Mouse (Mus musculus) intestine, postnatal 0 days (tissue): ENCODE data around the gene Tpk1. TPM values are rescaled to one million over a fixed set of nuclear protein-coding genes. Genes with fewer than 3 reads are reported as not detected.

Experiments
- ATAC-seq: fragments of 200-750 bp; cut with Nextera tagmentation; 2 replicates; pipeline ENCODE4 v1.8.0; 2017; ENCODE audit warnings: mild to moderate bottlenecking, moderate TSS enrichment, moderate library complexity
- H3K27ac ChIP-seq: fragments of 300-500 bp; sonication (generic); 2 replicates; pipeline ENCODE4 v1.5.1; 2014; ENCODE audit warnings: mild to moderate bottlenecking, low read depth, low read length, moderate library complexity
- H3K27me3 ChIP-seq: fragments of 300-500 bp; sonication (generic); replicated peaks from 2 replicates; pipeline ENCODE4 v1.6.1; 2014; ENCODE audit warnings: low read length, mixed read lengths; ENCODE audit not compliant: control insufficient read depth, insufficient read depth
- H3K36me3 ChIP-seq: fragments of 300-500 bp; sonication (generic); 2 replicates; pipeline ENCODE4 v1.6.1; 2014; ENCODE audit warnings: mild to moderate bottlenecking, moderate library complexity; ENCODE audit not compliant: control insufficient read depth, insufficient read depth
- H3K4me1 ChIP-seq: fragments of 300-500 bp; sonication (generic); replicated peaks from 2 replicates; pipeline ENCODE4 v1.6.1; 2014; ENCODE audit warnings: antibody characterized with exemption, low read length, mixed read lengths; ENCODE audit not compliant: control insufficient read depth, insufficient read depth
- H3K4me2 ChIP-seq: fragments of 300-500 bp; sonication (generic); replicated peaks from 2 replicates; pipeline ENCODE4 v1.6.1; 2014; ENCODE audit warnings: low read depth, mild to moderate bottlenecking, moderate library complexity
- H3K4me3 ChIP-seq: fragments of 300-500 bp; sonication (generic); 2 replicates; pipeline ENCODE4 v1.5.1; 2014; ENCODE audit warnings: low read depth, low read length
- H3K9ac ChIP-seq: fragments of 300-500 bp; sonication (generic); 2 replicates; pipeline ENCODE4 v1.6.1; 2014; ENCODE audit warnings: mild to moderate bottlenecking, low read depth, low read length
- H3K9me3 ChIP-seq: fragments of 300-500 bp; sonication (generic); 2 replicates; pipeline ENCODE4 v1.6.1; 2016; ENCODE audit warnings: mixed run types; ENCODE audit not compliant: control insufficient read depth
- CTCF ChIP-seq: sonication (generic); IDR thresholded peaks from 2 replicates; pipeline ENCODE4 v1.5.1; 2016; ENCODE audit warnings: low read depth, mild to moderate bottlenecking, control low read depth, antibody characterized with exemption, moderate library complexity
- WGBS: fragments of 180-500 bp; shearing (Covaris S2); extraction: QIAGEN DNeasy Blood & Tissue Kit; methylation state at CpG from one replicate; pipeline ENCODE4 v1.1.7; 2014; 5-methylcytosine and 5-hydroxymethylcytosine counted together
- polyA plus RNA-seq: library from polyadenylated mRNA; unstranded; fragments of >200 nt; fragmentation: Nextera tagmentation; extraction: Ambion mirVana; gene quantifications from 2 replicates; pipeline ENCODE4 v1.2.1, GENCODE M21; 2015

Tpk1 gene
- polyA plus RNA-seq, 1 experiment from 2014 or later, result 21.9 TPM

DNA sequence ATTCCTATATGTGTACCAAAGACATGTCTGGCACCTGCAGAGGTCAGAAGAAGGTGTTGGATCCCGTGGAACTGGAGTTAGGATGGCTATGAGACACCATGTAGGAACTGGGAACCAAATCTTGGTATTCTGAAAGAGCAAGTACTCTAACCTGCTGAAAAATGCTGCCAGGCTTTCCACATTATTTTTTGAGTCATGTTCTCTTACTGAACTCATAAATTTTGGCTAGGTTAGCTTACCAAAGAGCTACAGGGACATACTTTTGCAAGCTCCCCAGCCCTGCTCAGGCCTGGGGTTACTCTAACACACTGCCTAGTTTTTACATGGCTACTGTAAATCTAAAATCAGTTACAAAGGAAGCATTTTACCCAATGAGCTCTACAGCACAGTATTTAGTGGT lies 194.5 kb downstream of the Tpk1 start:
- H3K36me3 ChIP-seq, result no peaks in the 10 kb centered on the region
- no peaks in the 10 kb centered on the region for H3K9me3 ChIP-seq
- no peak for ATAC-seq
- no peak overlapping the region for H3K4me2 ChIP-seq
- H3K27me3 ChIP-seq, result no peaks in the 10 kb centered on the region
- H3K4me1 ChIP-seq, result no peaks in the 10 kb centered on the region
- H3K27ac ChIP-seq, result no peak overlapping the region
- no peak overlapping the region for H3K9ac ChIP-seq
- TF ChIP-seq CTCF, result no peak
- H3K4me3 ChIP-seq, result no peak overlapping the region
- 77% methylated on average over 1 of the region's 1 CpGs for WGBS

DNA sequence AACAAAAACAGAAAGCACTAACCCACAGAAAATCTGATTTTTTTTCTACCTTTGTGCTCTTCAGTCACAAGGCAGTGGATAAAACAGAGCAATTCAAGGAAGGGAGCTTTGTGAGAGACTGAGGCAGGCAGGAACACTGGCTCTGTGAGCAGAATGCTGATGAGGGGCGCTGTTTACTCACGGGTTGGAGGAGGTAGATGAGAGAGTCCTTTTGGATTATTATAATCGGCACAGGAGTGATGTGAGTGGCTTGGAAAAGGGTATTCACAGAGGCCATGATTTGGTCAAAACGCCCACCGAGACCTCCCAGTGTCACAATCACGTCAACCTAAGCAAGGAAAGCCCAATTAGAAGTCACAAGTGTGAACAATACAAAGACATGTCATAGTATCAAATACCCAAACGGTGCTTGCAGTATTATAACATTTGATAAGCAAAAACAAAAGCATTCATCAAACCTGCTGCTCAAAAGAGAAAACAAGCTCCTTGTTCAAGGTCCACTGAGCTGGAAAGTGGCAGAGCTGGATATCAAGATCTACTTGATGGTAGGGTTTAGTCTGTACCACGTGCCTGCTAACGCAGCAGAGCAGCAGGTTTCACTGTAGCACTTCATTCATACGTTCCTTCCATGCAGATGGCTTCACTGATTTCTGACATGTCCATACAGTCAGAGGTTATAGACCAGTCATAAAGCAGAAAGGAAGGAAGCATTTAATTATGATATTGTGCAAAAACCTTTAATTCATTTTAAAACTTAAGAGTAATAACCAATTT lies 197.1 kb downstream of the Tpk1 start:
- Histone ChIP-seq H3K36me3 (no peaks in the 10 kb centered on the region), H3K4me2 (no peak overlapping the region), H3K27me3 (no peaks in the 10 kb centered on the region), H3K4me3 (no peak overlapping the region), H3K27ac (no peak overlapping the region), H3K9me3 (no peaks in the 10 kb centered on the region), H3K4me1 (no peaks in the 10 kb centered on the region), H3K9ac (no peak overlapping the region)
- no peak for TF ChIP-seq CTCF
- 79% methylated on average over 10 of the region's 10 CpGs for WGBS
- ATAC-seq, result peak; percentile 60; the same call in 1 of the 2 replicates

DNA sequence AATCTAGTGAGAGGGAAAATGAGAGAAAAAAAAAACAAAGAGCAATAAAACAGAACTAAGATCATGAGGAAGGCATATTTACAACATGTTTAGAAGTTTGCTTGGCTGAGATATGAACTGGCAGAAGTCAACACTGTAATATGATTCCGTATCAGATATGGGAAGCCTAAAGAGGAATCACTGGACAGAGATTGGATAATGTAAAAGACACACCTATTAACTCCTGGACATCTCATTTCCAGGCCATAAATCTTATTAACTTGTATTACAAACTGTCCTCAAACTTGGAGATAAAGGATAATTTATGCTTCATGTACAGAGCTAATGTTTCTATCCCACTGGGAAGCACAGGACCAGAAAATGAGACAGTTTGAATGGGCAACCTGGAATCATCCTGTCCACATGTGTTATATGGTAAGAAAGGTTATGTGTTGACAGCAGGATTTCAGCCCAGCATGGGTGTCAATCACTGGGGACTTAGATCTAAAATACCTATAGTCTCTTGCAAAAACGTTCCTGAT lies 203.2 kb downstream of the Tpk1 start:
- TF ChIP-seq CTCF, result no peak
- Histone ChIP-seq H3K4me3 (no peak overlapping the region), H3K9ac (no peak overlapping the region), H3K4me2 (no peak overlapping the region), H3K36me3 (no peaks in the 10 kb centered on the region), H3K9me3 (no peaks in the 10 kb centered on the region), H3K27ac (no peak overlapping the region), H3K4me1 (no peaks in the 10 kb centered on the region), H3K27me3 (no peaks in the 10 kb centered on the region)
- 76% methylated on average over 2 of the region's 2 CpGs for WGBS
- ATAC-seq, result no peak

DNA sequence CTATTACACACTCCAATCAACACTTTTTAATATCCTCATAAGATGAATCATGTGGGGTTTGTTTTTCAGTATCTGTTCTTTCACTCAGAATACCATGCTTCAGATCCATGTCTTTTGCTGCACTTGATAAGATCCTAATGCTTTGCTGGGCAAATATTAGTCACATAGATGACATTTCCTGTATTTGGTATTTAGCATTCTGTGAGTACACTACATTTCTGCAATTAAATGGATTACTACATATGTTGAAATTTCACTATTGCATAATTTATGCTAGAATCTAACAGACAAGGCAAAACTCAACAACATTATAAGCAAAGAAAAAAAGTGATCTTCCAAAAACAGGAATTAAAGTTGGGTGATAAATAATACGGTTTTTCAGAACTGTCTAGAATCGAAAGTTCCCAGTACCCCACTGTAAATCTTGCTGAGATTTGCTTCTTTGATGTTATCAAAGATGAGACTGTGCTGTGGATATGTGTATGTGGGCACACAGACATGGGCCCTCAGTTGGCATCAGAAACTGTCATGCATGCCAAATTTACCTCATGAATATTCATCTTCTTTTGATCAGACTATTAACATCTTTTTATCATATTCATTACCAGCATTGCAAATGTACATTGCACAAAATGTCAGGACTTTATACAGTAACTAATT lies 203.8 kb downstream of the Tpk1 start:
- Histone ChIP-seq H3K9me3 (no peaks in the 10 kb centered on the region), H3K27me3 (no peaks in the 10 kb centered on the region), H3K4me1 (no peaks in the 10 kb centered on the region), H3K27ac (no peak overlapping the region), H3K4me2 (no peak overlapping the region), H3K9ac (no peak overlapping the region), H3K4me3 (no peak overlapping the region), H3K36me3 (no peaks in the 10 kb centered on the region)
- 75% methylated on average over 2 of the region's 2 CpGs for WGBS
- TF ChIP-seq CTCF, result no peak
- no peak for ATAC-seq

DNA sequence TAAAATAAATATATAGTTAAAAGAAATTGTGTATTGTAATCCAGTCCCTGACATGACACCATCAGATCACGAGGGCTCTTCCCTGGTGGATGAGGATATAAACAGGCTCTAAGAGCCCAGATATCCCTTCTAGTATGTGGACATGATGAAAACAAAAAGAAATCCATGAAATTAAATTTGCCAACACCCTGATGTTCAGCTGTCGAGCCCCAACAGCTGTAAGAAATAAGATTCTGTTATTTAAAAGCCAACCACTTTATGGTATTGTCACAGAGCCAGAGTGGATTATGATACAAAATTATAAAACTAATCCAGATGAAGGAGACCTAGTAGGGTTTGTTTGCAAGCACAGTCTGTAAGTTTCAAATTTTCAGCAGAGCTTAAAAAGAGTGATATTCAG lies 207.0 kb downstream of the Tpk1 start:
- no peak for TF ChIP-seq CTCF
- Histone ChIP-seq H3K9me3 (no peaks in the 10 kb centered on the region), H3K4me1 (no peaks in the 10 kb centered on the region), H3K4me3 (no peak overlapping the region), H3K4me2 (no peak overlapping the region), H3K27me3 (no peaks in the 10 kb centered on the region), H3K36me3 (no peaks in the 10 kb centered on the region), H3K27ac (no peak overlapping the region), H3K9ac (no peak overlapping the region)
- no peak for ATAC-seq
- 71% methylated on average over 2 of the region's 2 CpGs for WGBS

DNA sequence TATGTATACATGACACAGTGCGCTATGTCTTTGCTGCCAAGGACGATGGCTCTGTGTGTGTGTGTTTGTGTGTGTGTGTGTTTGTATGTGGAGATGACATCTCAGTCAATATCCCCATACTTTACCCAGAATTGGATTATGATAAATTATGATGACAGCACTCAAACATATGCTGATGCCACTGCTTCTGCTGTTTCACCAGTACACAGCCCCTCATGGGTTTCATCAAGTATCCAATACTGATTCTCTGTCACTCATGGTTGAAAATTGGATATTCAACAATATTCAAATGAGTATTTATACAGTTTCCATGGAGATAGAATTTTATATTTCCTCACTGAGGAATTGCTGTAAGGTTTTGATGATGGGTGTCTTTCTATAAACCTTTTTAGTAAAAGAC lies 208.1 kb downstream of the Tpk1 start:
- H3K27me3 ChIP-seq, result no peaks in the 10 kb centered on the region
- WGBS, result 89% methylated on average over 2 of the region's 2 CpGs
- no peak overlapping the region for H3K4me2 ChIP-seq
- no peaks in the 10 kb centered on the region for H3K36me3 ChIP-seq
- no peak overlapping the region for H3K4me3 ChIP-seq
- ATAC-seq, result no peak
- H3K27ac ChIP-seq, result no peak overlapping the region
- H3K4me1 ChIP-seq, result no peaks in the 10 kb centered on the region
- H3K9ac ChIP-seq, result no peak overlapping the region
- TF ChIP-seq CTCF, result no peak
- no peaks in the 10 kb centered on the region for H3K9me3 ChIP-seq
